Mouse (Mus musculus): ENCODE data around the gene Rapgef4. TPM values are rescaled to one million over a fixed set of nuclear protein-coding genes. Genes with fewer than 3 reads are reported as not detected.
"Not testable (repeated sequence)": the region's sequence is repeated elsewhere in the genome, so short reads cannot be mapped to it uniquely, and the experiment has no call there.

The Rapgef4 gene
- polyA plus RNA-seq, 1 experiment = 1.5 TPM

DNA sequence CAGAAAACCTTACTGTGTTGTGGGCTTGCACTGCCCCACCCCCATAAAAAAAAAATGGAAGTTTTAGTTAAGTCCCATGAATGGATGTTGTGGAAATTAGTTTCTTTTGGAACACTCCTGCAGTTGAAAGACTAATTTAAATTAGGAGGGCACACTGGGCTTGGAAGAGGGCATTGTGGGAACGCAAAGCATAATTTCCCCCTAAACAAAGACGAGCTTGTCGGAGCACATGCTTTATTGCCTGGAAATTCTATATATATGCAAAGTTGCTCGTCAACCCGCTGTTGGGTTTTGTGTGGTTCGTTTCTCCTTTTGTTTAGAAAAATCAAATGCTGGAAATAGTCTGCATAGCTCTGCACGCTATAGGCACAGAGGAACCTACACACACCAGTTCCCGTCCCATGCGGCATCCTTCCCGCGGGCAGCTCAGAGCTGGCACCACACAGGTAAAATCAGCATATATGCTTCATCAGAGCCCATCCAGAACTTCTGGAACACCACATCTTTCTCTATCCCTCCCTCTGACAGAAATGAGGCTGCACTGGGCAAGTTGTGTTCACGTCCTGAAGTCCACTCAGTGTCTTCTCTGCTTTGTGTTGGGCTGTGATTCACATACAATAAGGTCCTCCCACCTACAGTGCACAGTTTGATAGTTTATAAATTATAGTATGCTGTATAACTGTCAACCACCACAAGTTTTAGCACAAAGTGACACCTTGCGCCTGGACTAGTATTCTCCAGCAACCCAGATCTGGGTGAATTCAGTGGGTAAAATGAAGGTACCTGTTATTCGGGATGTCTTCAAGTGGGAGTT is 141.6 kb downstream of the Rapgef4 start:
- no peak overlapping the region for H3K4me3 ChIP-seq (ENCODE audit: insufficient read depth, low read depth, low read length)

DNA sequence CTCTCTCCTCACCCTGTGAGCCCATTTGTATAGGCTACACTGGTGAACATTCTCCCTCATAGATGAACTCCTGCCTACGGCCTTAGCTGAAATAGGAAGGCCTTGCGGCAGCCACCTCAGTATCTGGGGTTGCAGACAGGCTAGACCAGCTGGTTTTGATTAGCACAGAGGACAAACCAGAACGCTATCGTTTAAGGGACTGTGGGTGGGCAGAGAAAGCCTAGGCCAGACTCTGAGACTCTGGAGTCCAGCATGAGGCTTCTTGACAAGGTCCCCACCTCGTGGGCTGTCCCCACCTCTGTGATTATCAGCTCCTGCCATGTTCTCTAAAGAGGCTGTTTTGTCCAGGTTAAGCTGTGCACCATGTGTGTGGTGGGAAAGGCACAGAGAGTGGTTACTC is 142.8 kb downstream of the Rapgef4 start:
- H3K27ac ChIP-seq (replicated peaks; ENCODE audit: low read depth, low read length) = no peak overlapping the region

More for the DNA sequence above, 141.6 kb downstream of the Rapgef4 start:
- H3K4me1 ChIP-seq (ENCODE audit: control insufficient read depth, insufficient read depth, insufficient read length, low read length) = peaks cover 9% of the 10 kb centered on the region; the same call in 1 of the 2 replicates
- no peak overlapping the region for H3K27ac ChIP-seq (replicated peaks; ENCODE audit: low read depth, low read length)

DNA sequence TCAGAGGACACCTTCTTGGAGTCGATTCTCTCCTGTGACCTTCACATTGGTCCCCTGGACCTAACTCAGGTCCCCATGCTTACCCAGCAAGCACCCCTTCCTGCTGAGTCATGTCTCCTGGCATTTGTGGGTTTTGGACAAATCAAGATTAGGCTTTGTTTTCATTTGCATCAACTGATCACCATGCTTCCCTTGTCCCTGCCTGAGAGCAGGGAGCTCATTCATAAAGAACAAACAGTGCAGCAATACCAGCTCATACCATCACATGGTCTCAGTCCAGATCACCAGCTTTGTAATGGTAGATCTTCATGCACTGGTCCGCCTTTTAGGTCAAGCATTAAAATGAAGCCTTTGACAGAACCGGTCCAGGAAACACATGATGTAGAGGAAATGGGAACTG is 144.7 kb downstream of the Rapgef4 start:
- peaks cover 9% of the 10 kb centered on the region; the same call in 1 of the 2 replicates for H3K4me1 ChIP-seq (ENCODE audit: control insufficient read depth, insufficient read depth, insufficient read length, low read length)
- H3K27ac ChIP-seq (replicated peaks; ENCODE audit: low read depth, low read length) = no peak overlapping the region
- no peak overlapping the region for H3K4me3 ChIP-seq (ENCODE audit: insufficient read depth, low read depth, low read length)

More for the DNA sequence above, 142.8 kb downstream of the Rapgef4 start:
- Histone ChIP-seq H3K4me1 (ENCODE audit: control insufficient read depth, insufficient read depth, insufficient read length, low read length) (peaks cover 9% of the 10 kb centered on the region; the same call in 1 of the 2 replicates), H3K4me3 (ENCODE audit: insufficient read depth, low read depth, low read length) (no peak overlapping the region)

DNA sequence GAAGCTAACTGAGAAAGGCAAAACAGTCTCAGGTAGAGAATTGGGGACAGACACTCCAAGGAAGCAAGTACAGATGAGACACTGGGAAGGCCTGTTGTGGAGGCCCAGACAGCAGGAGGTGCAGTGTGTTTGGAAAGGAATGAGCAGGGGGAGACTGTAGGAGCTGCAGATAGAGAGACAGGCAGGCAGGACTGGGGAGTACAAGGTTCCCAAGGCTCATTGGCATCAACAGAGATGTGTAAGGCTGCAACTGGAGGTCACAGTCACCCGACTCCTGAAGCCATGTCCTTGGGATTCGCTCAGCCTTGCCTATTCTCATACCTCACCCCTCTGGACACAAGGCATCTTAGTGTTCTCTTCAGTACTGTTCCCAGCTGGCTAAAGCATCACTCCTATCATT is 145.4 kb downstream of the Rapgef4 start:
- Histone ChIP-seq H3K4me3 (ENCODE audit: insufficient read depth, low read depth, low read length) (no peak overlapping the region), H3K4me1 (ENCODE audit: control insufficient read depth, insufficient read depth, insufficient read length, low read length) (peaks cover 9% of the 10 kb centered on the region; the same call in 1 of the 2 replicates), H3K27ac (replicated peaks; ENCODE audit: low read depth, low read length) (no peak overlapping the region)

DNA sequence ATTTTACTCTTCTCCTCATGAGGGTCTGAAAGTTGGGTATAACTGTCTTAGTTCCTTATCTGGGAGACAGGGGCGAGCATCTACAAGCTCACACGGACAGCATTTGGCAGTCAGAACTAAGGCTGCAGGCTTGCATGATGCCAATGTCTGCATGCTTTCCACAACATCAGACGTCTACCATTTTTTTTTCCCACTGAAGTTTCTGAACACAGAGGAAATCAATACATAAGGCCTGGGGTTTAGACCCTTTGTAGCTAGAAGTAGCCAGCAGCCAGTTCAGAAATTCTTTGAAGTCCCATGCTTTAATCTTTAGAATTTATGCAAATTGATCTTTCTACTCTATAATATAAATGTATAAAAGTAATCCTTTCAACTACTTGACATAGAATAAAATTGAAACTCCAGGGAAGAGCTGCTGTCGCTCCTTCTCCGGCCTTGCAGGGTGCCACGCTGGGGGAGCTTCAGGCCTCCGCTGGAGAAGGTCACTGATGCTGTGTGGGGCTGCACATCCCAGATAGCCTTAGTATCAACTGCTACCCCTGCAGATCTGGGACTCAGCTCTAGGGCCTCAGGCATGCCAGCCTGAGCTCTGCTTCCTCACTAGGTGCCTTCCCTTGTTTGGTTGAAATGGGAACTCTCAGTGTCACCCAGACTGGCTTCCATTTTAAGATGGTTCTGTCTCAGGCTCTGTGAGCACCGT is 148.7 kb downstream of the Rapgef4 start:
- H3K4me1 ChIP-seq (ENCODE audit: control insufficient read depth, insufficient read depth, insufficient read length, low read length) = peaks cover 13% of the 10 kb centered on the region; the same call in 1 of the 2 replicates
- no peak overlapping the region for H3K4me3 ChIP-seq (ENCODE audit: insufficient read depth, low read depth, low read length)
- H3K27ac ChIP-seq (replicated peaks; ENCODE audit: low read depth, low read length) = no peak overlapping the region

DNA sequence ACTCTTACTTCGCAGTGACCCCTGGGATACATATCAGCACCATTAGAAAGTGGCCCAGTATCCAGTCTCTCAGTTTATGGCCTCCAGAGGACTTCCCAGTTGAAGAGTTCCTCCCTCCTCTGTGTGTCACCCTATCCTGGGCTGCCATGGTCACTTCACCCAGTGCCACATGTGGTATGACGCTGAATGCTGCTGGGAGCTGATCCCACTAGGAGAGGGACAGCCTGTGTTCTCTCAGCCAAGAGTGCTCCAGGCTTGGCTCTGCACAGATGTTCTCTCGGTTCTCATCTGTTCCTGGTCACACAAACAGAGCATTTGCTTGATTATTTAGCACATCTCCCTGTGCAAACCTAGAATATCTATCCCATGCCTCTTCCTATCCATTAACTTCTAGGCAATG is 151.2 kb downstream of the Rapgef4 start:
- Histone ChIP-seq H3K4me1 (ENCODE audit: control insufficient read depth, insufficient read depth, insufficient read length, low read length) (peaks cover 8% of the 10 kb centered on the region; the same call in 1 of the 2 replicates), H3K4me3 (ENCODE audit: insufficient read depth, low read depth, low read length) (no peak overlapping the region), H3K27ac (replicated peaks; ENCODE audit: low read depth, low read length) (no peak overlapping the region)

DNA sequence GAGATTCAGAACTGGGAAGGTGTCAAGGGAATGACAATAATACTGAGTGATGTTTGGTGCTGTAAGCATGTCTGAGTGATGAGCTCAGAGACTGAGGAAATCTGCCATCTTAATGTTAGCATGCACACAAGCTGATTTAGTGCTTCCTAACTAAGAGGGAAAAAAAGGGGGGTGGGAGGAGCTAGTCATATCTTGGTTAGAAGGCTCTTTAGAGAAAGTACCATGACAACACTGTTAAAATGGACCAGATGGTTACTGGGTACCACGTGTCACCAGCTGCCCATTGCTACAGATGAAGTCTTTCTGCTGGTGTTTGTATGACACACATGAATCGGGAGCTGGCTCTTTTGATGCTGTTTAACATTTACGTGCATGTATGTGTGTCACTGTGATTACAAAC is 155.0 kb downstream of the Rapgef4 start:
- H3K27ac ChIP-seq (replicated peaks; ENCODE audit: low read depth, low read length) = no peak overlapping the region
- no peak overlapping the region for H3K4me3 ChIP-seq (ENCODE audit: insufficient read depth, low read depth, low read length)
- H3K4me1 ChIP-seq (ENCODE audit: control insufficient read depth, insufficient read depth, insufficient read length, low read length) = peaks cover 8% of the 10 kb centered on the region; the same call in 1 of the 2 replicates

DNA sequence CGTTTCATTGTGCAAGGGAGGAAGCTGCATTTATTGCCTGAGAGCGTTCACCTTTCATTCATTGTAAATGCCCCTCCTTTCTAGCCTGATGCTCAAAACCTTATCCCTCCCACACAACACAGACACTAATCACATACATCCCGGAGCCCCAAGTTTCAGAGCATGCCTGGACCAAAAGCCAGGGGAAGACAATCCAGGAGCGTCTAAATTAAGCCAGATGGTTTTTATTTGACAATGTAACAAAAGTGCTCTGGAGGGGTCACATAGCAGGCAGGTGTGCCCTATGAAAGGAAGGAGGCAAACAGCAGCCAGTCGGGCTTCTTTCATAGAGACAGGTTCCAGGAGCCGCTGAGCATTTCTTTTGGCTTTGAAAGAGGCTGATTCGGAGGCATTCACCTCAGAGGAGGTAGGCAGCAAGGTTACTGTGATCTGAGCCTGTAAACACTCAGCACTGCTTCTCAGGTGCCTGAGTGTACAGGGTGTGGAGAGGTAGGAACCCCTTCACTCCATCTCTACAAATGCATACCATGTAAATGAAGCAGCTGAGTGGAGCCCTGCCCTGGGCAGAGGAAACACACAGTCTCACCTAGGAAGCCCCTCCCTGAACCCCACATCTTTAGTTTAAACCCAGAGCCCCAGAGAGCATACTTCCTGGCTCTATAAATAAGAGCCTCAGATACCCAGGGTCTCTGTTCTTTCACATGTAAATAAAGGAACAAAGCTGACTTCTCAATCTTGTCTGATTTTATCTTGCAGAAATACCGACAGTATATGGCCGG is 155.6 kb downstream of the Rapgef4 start:
- no peak overlapping the region for H3K27ac ChIP-seq (replicated peaks; ENCODE audit: low read depth, low read length)
- H3K4me1 ChIP-seq (ENCODE audit: control insufficient read depth, insufficient read depth, insufficient read length, low read length) = peaks cover 8% of the 10 kb centered on the region; the same call in 1 of the 2 replicates
- no peak overlapping the region for H3K4me3 ChIP-seq (ENCODE audit: insufficient read depth, low read depth, low read length)

DNA sequence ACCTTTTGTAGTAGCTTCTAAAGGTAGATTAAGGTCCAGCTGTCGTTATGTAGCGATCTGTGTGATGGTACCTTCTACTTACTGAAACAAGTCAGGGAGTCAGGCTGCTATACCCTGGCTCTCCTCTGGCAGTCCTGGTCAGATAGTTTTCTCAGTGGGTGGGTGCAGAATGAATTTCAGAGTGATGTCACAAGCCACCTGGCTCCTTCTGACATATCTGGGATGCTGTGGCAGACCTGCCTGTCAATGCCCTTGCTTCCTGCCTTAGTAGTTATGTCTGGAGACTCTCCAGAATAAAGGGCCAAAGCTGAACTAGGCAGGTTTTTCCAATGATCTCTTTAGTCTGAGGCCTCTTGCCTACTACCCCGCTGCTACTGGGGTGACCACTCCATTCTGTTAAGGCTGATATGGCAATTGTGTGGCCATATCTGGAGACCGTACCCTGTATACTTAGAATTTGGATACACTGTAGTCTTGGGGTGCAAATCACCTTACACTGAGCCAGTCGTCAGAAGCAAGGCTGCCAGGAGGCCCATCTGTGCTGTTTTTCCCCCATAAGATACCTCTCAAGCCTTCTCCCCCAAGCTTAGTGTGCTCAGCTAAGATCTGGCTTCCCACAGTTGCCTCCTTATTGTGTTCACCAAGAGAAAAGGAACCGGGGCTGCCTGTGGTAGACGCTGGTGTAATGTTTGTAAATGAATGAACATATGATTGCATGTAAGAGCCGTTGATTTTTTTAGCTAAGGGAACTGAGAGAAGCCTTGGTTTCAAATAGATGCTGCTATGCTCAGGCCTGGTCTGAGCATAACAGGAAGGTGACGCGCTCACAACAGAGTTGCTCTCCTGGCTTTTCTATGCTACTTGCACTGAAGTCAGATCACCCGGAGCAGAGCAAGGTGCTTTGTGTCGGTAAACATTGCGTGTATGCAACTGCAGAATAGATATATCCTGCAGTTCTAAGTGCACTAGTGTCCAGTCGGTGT is 159.1 kb downstream of the Rapgef4 start:
- H3K27ac ChIP-seq (replicated peaks; ENCODE audit: low read depth, low read length) = no peak overlapping the region
- H3K4me3 ChIP-seq (ENCODE audit: insufficient read depth, low read depth, low read length) = no peak overlapping the region
- 0 out of 2 replicates have a peak, but pooled peaks cover 2% of the 10 kb centered on the region for H3K4me1 ChIP-seq (ENCODE audit: control insufficient read depth, insufficient read depth, insufficient read length, low read length)

DNA sequence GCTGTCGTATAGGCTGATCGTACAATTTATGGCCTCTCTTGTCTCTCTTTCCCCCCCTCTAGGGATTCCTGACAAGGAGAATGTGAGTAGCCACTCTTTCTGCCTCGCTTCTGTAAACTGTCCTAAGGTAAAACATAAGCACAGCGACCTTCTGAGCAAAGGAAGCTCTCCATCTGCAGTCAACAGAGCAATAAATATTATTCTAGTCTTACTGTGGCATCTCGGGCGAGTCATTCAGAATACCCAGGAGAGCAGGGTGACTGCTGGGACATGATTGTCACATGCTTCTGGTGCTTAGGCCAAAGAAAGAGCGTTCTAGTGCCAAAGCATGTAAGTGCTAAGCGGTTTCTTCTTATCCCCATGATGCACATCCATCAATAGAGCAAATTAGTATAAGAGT is 160.1 kb downstream of the Rapgef4 start:
- no peak overlapping the region for H3K27ac ChIP-seq (replicated peaks; ENCODE audit: low read depth, low read length)
- no peaks in the 10 kb centered on the region for H3K4me1 ChIP-seq (ENCODE audit: control insufficient read depth, insufficient read depth, insufficient read length, low read length)

DNA sequence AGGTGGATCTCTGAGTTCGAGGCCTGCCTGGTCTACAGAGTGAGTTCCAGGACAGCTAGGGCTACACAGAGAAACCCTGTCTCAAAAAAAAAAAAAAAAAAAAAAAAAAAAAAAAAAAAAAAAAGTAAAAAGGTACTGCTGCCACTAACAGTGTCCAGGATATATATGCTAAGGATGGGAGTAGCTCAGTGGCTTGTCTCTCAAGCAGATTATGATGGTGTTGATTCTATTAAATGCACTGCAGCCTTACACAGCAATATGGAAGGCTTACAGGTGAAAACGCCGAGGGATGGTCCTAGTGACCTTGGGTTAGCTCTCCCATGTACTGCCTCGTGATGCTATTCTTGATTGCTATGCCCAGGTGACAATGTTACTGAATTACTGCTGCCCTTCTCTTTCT is 160.7 kb downstream of the Rapgef4 start:
- H3K27ac ChIP-seq (replicated peaks; ENCODE audit: low read depth, low read length); H3K4me1 ChIP-seq (ENCODE audit: control insufficient read depth, insufficient read depth, insufficient read length, low read length); H3K4me3 ChIP-seq (ENCODE audit: insufficient read depth, low read depth, low read length): not testable (repeated sequence)

More for the DNA sequence above, 160.1 kb downstream of the Rapgef4 start:
- no peak overlapping the region for H3K4me3 ChIP-seq (ENCODE audit: insufficient read depth, low read depth, low read length)

DNA sequence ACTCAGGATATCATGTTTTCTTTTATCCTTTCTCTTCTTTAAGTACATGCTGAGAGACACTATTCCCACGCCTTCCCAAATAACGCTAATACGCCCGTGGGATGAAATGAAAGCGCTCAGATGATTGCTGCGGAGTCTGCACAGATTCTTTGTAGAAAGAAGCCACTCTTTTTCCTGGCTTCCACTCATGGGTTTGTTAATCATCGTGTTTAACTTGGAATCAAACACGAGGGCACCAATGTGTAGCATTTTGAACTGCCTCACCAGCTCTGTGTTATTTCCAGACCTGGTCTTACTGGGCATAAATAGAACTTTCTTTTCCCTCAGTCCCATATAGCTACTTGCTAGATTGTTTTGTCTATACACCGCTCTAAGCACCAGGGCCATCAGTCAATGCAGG is 162.4 kb downstream of the Rapgef4 start:
- no peak overlapping the region for H3K27ac ChIP-seq (replicated peaks; ENCODE audit: low read depth, low read length)
- no peaks in the 10 kb centered on the region for H3K4me1 ChIP-seq (ENCODE audit: control insufficient read depth, insufficient read depth, insufficient read length, low read length)
- H3K4me3 ChIP-seq (ENCODE audit: insufficient read depth, low read depth, low read length) = no peak overlapping the region

DNA sequence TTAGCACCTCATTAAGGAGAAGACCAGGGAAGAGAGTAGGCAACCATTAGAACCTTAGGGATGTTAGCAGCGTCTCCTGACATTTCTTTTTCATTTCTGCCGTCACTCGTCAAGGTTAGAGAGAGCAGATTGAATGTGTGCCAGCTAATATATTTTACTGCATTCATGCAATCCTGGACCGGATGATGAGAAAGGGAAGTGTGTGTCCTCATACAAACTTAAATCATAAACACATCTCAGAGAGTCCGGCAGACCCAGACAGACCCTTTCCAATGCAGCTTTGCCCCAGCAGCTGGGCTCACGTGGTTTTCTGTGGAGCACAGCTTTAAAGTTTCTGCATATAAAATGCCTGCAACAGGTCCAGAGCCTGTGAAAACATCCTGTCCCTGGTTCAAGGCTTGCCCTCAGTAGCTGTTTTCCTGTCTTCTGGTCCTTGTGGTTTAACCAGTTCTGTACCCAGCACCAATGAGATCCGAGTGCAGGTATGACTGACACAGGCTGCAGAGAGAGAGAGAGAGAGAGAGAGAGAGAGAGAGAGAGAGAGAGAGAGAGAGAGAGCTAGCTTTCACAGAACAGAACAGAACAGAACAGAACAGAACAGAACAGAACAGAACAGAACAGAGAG is 163.6 kb downstream of the Rapgef4 start:
- H3K4me3 ChIP-seq (ENCODE audit: insufficient read depth, low read depth, low read length) = no peak overlapping the region
- no peaks in the 10 kb centered on the region for H3K4me1 ChIP-seq (ENCODE audit: control insufficient read depth, insufficient read depth, insufficient read length, low read length)
- H3K27ac ChIP-seq (replicated peaks; ENCODE audit: low read depth, low read length) = no peak overlapping the region

Measured in brown adipose tissue, adult 24 weeks (tissue).